Mouse (Mus musculus): ENCODE data around the gene Slc7a14.
"Not testable (repeated sequence)": the region's sequence is repeated elsewhere in the genome, so short reads cannot be mapped to it uniquely, and the experiment has no call there.

The Slc7a14 gene

GRCm38 (mm10) chr3:31309934-31310787, at the start of gene Slc7a14:
Gene Slc7a14, minus strand, starts transcription at chr3:31310378.
- DNase-seq, result peak; percentile 91

GRCm38 (mm10) chr3:31346540-31346939, 36.4 kb upstream of the Slc7a14 start:
- no peak for DNase-seq

GRCm38 (mm10) chr3:31345766-31346165, 35.6 kb upstream of the Slc7a14 start:
- DNase-seq, result no peak

- DNase-seq, result no peak
Measured at GRCm38 (mm10) chr3:31339236-31339635, 29.1 kb upstream of the Slc7a14 start.

GRCm38 (mm10) chr3:31328237-31328836, 18.2 kb upstream of the Slc7a14 start:
- no peak for DNase-seq

- DNase-seq, result no peak
Measured at GRCm38 (mm10) chr3:31327791-31328190, 17.6 kb upstream of the Slc7a14 start.

GRCm38 (mm10) chr3:31324231-31324654, 14.1 kb upstream of the Slc7a14 start:
- DNase-seq, result no peak

- DNase-seq, result peak; percentile 81
Measured at GRCm38 (mm10) chr3:31309371-31309933, 726 bp downstream of the Slc7a14 start.

- no peak for DNase-seq
Measured at GRCm38 (mm10) chr3:31308906-31309305, 1.3 kb downstream of the Slc7a14 start.

- no peak for DNase-seq
Measured at GRCm38 (mm10) chr3:31307936-31308335, 2.2 kb downstream of the Slc7a14 start.

GRCm38 (mm10) chr3:31291673-31292602, 18.2 kb downstream of the Slc7a14 start:
- no peak for DNase-seq

GRCm38 (mm10) chr3:31287421-31287948, 22.7 kb downstream of the Slc7a14 start:
- no peak for DNase-seq

GRCm38 (mm10) chr3:31281116-31281515, 29.1 kb downstream of the Slc7a14 start:
- no peak for DNase-seq

- no peak for DNase-seq
Measured at GRCm38 (mm10) chr3:31274875-31275274, 35.3 kb downstream of the Slc7a14 start.

GRCm38 (mm10) chr3:31273247-31273646, 36.9 kb downstream of the Slc7a14 start:
- not testable (repeated sequence) for DNase-seq

- DNase-seq, result no peak
Measured at GRCm38 (mm10) chr3:31272635-31273034, 37.5 kb downstream of the Slc7a14 start.

GRCm38 (mm10) chr3:31269551-31270317, 40.4 kb downstream of the Slc7a14 start:
- no peak for DNase-seq

- DNase-seq, result no peak
Measured at GRCm38 (mm10) chr3:31267921-31268320, 42.3 kb downstream of the Slc7a14 start.

GRCm38 (mm10) chr3:31266941-31267340, 43.2 kb downstream of the Slc7a14 start:
- DNase-seq, result peak; percentile 49

GRCm38 (mm10) chr3:31263535-31263934, 46.6 kb downstream of the Slc7a14 start:
- peak; percentile 77 for DNase-seq

GRCm38 (mm10) chr3:31261418-31262014, 48.7 kb downstream of the Slc7a14 start:
- no peak for DNase-seq

Data from cerebellum, adult 11-12 months (tissue).